Mouse (Mus musculus) thymus, postnatal 0 days (tissue): ENCODE data around the gene Fbxo2. TPM values are rescaled to one million over a fixed set of nuclear protein-coding genes. Genes with fewer than 3 reads are reported as not detected.

ENCODE experiments used
- DNase-seq: peaks from one replicate; pipeline ENCODE4 v3.0.0-alpha.2; 2015; ENCODE audit warnings: low spot score
- polyA plus RNA-seq: library from polyadenylated mRNA; unstranded; fragments of >200 nt; fragmentation: Nextera tagmentation; extraction: Ambion mirVana; gene quantifications from 2 replicates; pipeline ENCODE4 v1.2.1, GENCODE M21; 2015

Gene Fbxo2
- polyA plus RNA-seq, 1 experiment from 2014 or later, result 1.1 TPM

- DNase-seq, result peak; percentile 92
Measured at GRCm38 (mm10) chr4:148140098-148141011, 20.1 kb upstream of the Fbxo2 start.

GRCm38 (mm10) chr4:148143721-148144120 lies 16.7 kb upstream of the Fbxo2 start:
- DNase-seq, result no peak

- no peak for DNase-seq
Measured at GRCm38 (mm10) chr4:148147714-148148113, 12.7 kb upstream of the Fbxo2 start.

- no peak for DNase-seq
Measured at GRCm38 (mm10) chr4:148149540-148149939, 10.9 kb upstream of the Fbxo2 start.

GRCm38 (mm10) chr4:148150242-148150641 lies 10.2 kb upstream of the Fbxo2 start:
- DNase-seq, result no peak

GRCm38 (mm10) chr4:148150953-148151266 lies 9.5 kb upstream of the Fbxo2 start:
- no peak for DNase-seq

GRCm38 (mm10) chr4:148151267-148152168 lies 8.9 kb upstream of the Fbxo2 start, which contains the start of gene Fbxo6:
TSS of gene Fbxo6 (minus strand) at chr4:148152140.
- DNase-seq, result peak; percentile 91

GRCm38 (mm10) chr4:148152547-148152946 lies 7.9 kb upstream of the Fbxo2 start:
- no peak for DNase-seq

- no peak for DNase-seq
Measured at GRCm38 (mm10) chr4:148154006-148154405, 6.4 kb upstream of the Fbxo2 start.

GRCm38 (mm10) chr4:148154982-148155381 lies 5.4 kb upstream of the Fbxo2 start:
- DNase-seq, result peak; percentile 54

GRCm38 (mm10) chr4:148158436-148159348 lies 1.7 kb upstream of the Fbxo2 start:
- no peak for DNase-seq

GRCm38 (mm10) chr4:148159544-148160435 lies 631 bp upstream of the Fbxo2 start:
- DNase-seq, result peak; percentile 91

- peak; percentile 75 for DNase-seq
Measured at GRCm38 (mm10) chr4:148164002-148164439, 3.6 kb downstream of the Fbxo2 start.

GRCm38 (mm10) chr4:148164461-148164860 lies 4.0 kb downstream of the Fbxo2 start:
- no peak for DNase-seq

GRCm38 (mm10) chr4:148165551-148165950 lies 5.1 kb downstream of the Fbxo2 start:
- DNase-seq, result no peak

GRCm38 (mm10) chr4:148166431-148166830 lies 6.0 kb downstream of the Fbxo2 start:
- DNase-seq, result no peak

- peak; percentile 60 for DNase-seq
Measured at GRCm38 (mm10) chr4:148166986-148167385, 6.6 kb downstream of the Fbxo2 start.

GRCm38 (mm10) chr4:148168287-148168686 lies 7.9 kb downstream of the Fbxo2 start:
- peak; percentile 75 for DNase-seq

GRCm38 (mm10) chr4:148169586-148169985 lies 9.2 kb downstream of the Fbxo2 start:
- no peak for DNase-seq

- DNase-seq, result peak; percentile 52
Measured at GRCm38 (mm10) chr4:148170842-148171241, 10.4 kb downstream of the Fbxo2 start.
